Mouse (Mus musculus) liver, embryonic 14.5 days (tissue): ENCODE measurements around the gene Mtfr1l.

Source experiments
- CTCF ChIP-seq: IDR thresholded peaks from 2 replicates; pipeline ENCODE4 v1.5.1; 2016; ENCODE audit warnings: antibody characterized with exemption, low read depth, control low read depth
- EP300 ChIP-seq: IDR thresholded peaks from 2 replicates; pipeline ENCODE4 v1.6.1; 2016; ENCODE audit warnings: antibody characterized with exemption, low read depth

GRCm38 (mm10) chr4:134564093-134564492 lies 28.9 kb upstream of the Mtfr1l start:
- no peak for TF ChIP-seq CTCF
- no peak for TF ChIP-seq EP300
